Mouse (Mus musculus): ENCODE results near the gene Lrg1.

DNA sequence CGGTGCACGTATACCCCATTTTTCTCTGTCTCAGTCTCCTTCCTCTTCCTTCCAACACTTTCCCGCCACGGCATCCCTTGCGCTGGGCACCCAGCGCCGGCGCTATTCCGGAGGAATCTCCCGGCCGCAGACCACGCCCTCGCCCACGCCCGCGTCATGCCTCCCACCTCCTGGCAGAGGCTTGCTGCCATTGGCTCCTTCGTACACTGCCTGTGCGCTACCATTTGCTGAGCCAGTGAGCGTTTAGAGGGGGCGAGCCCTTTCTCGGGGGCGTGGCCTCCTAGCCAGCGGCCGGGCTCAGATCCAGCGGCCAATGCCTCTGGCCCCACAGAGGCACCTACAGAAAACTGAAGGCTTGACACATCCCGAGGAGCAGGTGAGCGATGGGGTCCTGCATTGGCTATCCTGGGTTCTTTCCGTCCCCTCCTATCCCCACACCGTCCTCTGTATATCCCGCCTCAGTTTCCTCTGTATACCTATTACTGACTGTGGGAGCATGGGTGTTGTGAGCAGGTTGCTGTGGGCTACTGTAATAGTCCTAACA lies 40.5 kb upstream of the Lrg1 start, which contains the start of gene Tnfaip8l1:
- TF ChIP-seq CTCF (IDR thresholded peaks at IDR 0.05 in 2 of 3, conservative IDR thresholded peaks at IDR 0.05 in 1 of 3; ENCODE audit: control insufficient read depth in 1 of 3, insufficient read depth in 1 of 3, low read depth in 2 of 3, low read length in 3 of 3, poor library complexity in 1 of 3, severe bottlenecking in 1 of 3) (no peak), MAFK (IDR thresholded peaks at IDR 0.05; ENCODE audit: borderline replicate concordance, low read depth, low read length) (no peak), JUND (IDR thresholded peaks at IDR 0.05; ENCODE audit: low read depth, low read length) (no peak), TBP (IDR thresholded peaks at IDR 0.05; ENCODE audit: low read depth, low read length) (no peak), MYC (IDR thresholded peaks at IDR 0.05; ENCODE audit: low read depth, low read length) (no peak), POLR2A (IDR thresholded peaks at IDR 0.05; ENCODE audit: control insufficient read depth in 1 of 2, insufficient read depth in 1 of 2, low read depth in 1 of 2, low read length in 2 of 2, poor library complexity in 1 of 2) (peak; percentile 39 to 70; a peak in 2 of 4 replicates), POLR2AphosphoS2 (IDR thresholded peaks at IDR 0.05; ENCODE audit: low read length) (no peak), SMC3 (IDR thresholded peaks at IDR 0.05; ENCODE audit: low read depth, low read length) (no peak), USF1 (IDR thresholded peaks at IDR 0.05; ENCODE audit: low read depth, low read length) (no peak), RCOR1 (IDR thresholded peaks at IDR 0.05; ENCODE audit: low read depth, low read length) (no peak), SIN3A (IDR thresholded peaks at IDR 0.05; ENCODE audit: low read length) (peak; percentile 42), KAT2A (conservative IDR thresholded peaks at IDR 0.05; ENCODE audit: low read depth, low read length) (no peak)
